Mouse (Mus musculus): ENCODE results near the gene Nckap5. TPM values are rescaled to one million over a fixed set of nuclear protein-coding genes. Genes with fewer than 3 reads are reported as not detected.

Gene Nckap5
- polyA plus RNA-seq, 1 experiment from 2014 or later: 16.6 TPM

DNA sequence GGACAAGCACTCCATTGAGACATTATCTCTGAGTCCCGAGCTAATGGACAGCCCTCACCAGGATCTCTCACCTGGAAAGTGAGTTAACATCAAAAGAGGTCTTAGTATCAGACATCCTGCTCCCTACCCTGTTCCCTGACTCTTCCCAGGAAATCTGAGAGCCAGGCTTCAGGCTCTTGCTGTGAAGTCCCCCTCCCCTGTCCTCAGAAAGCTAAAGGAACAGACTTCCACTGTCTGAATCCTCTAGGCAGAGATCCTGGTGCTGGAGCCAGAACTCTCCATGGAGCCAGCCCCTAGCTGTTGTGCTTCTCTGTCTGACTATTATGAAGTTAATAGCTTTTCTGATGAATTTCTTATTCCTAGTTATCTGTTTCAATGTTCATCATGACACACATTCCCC is 153.8 kb downstream of the Nckap5 start:
- 11% methylated on average over 1 of the region's 1 CpGs for WGBS
- ATAC-seq (no peak), DNase-seq (ENCODE audit: low spot score) (no peak)
- no peaks in the 10 kb centered on the region for H3K36me3 ChIP-seq (ENCODE audit: control insufficient read depth, insufficient read depth, low read length)
- H3K9ac ChIP-seq (ENCODE audit: low read length): no peak overlapping the region
- H3K4me3 ChIP-seq (ENCODE audit: low read depth, low read length): no peak overlapping the region
- H3K4me1 ChIP-seq (ENCODE audit: control insufficient read depth, insufficient read depth, low read length): peaks cover 16% of the 10 kb centered on the region
- H3K27ac ChIP-seq (ENCODE audit: low read depth, low read length): peak overlapping the region; percentile 29; the same call in 1 of the 2 replicates
- no peak overlapping the region for H3K4me2 ChIP-seq (ENCODE audit: low read length)
- no peaks in the 10 kb centered on the region for H3K27me3 ChIP-seq (replicated peaks; ENCODE audit: control insufficient read depth, insufficient read depth, low read length)
- no peaks in the 10 kb centered on the region for H3K9me3 ChIP-seq (replicated peaks; ENCODE audit: control insufficient read depth, low read length)

DNA sequence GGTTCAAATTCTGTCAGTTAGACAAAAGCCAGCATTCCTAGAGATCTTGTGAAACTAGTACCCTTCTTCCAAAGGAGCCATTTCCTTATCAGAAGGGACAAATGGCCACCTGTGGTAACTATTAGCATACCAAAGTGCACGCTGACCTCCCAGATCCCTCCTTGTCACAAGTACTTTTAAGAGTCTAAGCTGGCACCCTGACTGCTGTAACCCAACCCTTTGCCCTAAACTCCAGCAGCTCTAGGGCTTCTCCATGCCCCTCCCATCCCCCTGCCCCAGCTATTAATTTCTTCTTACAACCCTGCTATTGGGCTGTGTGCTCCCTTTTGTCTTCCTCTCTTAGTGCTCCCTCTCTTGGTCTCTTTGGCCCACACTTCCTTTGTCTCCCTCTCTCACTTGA is 155.5 kb downstream of the Nckap5 start:
- Histone ChIP-seq H3K4me2 (ENCODE audit: low read length) (no peak overlapping the region), H3K27me3 (replicated peaks; ENCODE audit: control insufficient read depth, insufficient read depth, low read length) (no peaks in the 10 kb centered on the region), H3K9ac (ENCODE audit: low read length) (no peak overlapping the region), H3K4me1 (ENCODE audit: control insufficient read depth, insufficient read depth, low read length) (peaks cover 6% of the 10 kb centered on the region; the same call in 1 of the 2 replicates), H3K4me3 (ENCODE audit: low read depth, low read length) (no peak overlapping the region), H3K9me3 (replicated peaks; ENCODE audit: control insufficient read depth, low read length) (no peaks in the 10 kb centered on the region), H3K27ac (ENCODE audit: low read depth, low read length) (no peak overlapping the region), H3K36me3 (ENCODE audit: control insufficient read depth, insufficient read depth, low read length) (no peaks in the 10 kb centered on the region)
- ATAC-seq: no peak
- 14% methylated on average over 1 of the region's 1 CpGs for WGBS
- no peak for DNase-seq (ENCODE audit: low spot score)

DNA sequence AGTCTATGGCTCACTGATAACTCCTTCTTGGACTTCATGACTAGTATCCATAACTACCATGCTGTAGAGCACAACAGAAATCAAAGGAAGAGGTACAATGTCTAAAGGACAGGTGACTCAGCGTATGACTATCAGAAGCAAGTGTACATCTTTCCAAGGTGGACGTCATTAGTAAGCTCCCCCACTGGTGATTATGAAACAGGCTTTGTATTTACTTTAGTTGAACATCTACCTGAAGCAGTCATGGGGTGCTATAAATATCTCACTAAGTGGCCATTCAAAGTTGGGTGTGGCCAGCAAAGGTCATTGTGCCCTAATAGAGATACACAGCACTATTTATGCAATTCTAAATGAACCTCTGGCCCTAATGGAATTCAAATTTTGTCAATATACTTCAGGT is 157.4 kb downstream of the Nckap5 start:
- Histone ChIP-seq H3K4me1 (ENCODE audit: control insufficient read depth, insufficient read depth, low read length) (peaks cover 6% of the 10 kb centered on the region; the same call in 1 of the 2 replicates), H3K9me3 (replicated peaks; ENCODE audit: control insufficient read depth, low read length) (no peaks in the 10 kb centered on the region), H3K27me3 (replicated peaks; ENCODE audit: control insufficient read depth, insufficient read depth, low read length) (no peaks in the 10 kb centered on the region), H3K4me3 (ENCODE audit: low read depth, low read length) (no peak overlapping the region), H3K36me3 (ENCODE audit: control insufficient read depth, insufficient read depth, low read length) (no peaks in the 10 kb centered on the region), H3K4me2 (ENCODE audit: low read length) (no peak overlapping the region), H3K27ac (ENCODE audit: low read depth, low read length) (no peak overlapping the region), H3K9ac (ENCODE audit: low read length) (no peak overlapping the region)
- ATAC-seq (no peak), DNase-seq (ENCODE audit: low spot score) (no peak)
- 95% methylated on average over 2 of the region's 2 CpGs for WGBS

DNA sequence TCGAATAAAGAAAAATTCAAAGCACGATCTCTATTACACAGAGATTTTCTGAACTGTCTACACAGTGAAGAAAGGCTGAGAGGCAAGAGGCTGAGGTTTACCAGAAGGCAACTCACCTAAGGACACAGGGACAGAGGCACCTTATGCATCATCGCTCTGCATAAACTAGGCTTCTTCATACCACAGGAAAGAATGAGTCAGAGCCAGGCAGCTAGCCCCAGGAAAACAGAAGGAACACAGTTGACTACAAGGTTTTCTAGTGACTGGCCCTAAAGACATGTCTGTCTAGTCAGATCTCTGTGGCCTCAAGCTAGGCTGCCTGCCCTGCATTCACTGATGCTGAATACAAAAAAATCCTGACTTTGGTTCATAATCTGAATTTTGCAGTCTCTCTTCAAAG is 160.1 kb downstream of the Nckap5 start:
- no peaks in the 10 kb centered on the region for H3K9me3 ChIP-seq (replicated peaks; ENCODE audit: control insufficient read depth, low read length)
- H3K4me1 ChIP-seq (ENCODE audit: control insufficient read depth, insufficient read depth, low read length): no peaks in the 10 kb centered on the region
- ATAC-seq (no peak), DNase-seq (ENCODE audit: low spot score) (no peak)
- H3K27me3 ChIP-seq (replicated peaks; ENCODE audit: control insufficient read depth, insufficient read depth, low read length): no peaks in the 10 kb centered on the region
- no peak overlapping the region for H3K4me2 ChIP-seq (ENCODE audit: low read length)
- WGBS: 99% methylated on average over 3 of the region's 3 CpGs
- no peaks in the 10 kb centered on the region for H3K36me3 ChIP-seq (ENCODE audit: control insufficient read depth, insufficient read depth, low read length)
- no peak overlapping the region for H3K27ac ChIP-seq (ENCODE audit: low read depth, low read length)
- H3K4me3 ChIP-seq (ENCODE audit: low read depth, low read length): no peak overlapping the region
- H3K9ac ChIP-seq (ENCODE audit: low read length): no peak overlapping the region

DNA sequence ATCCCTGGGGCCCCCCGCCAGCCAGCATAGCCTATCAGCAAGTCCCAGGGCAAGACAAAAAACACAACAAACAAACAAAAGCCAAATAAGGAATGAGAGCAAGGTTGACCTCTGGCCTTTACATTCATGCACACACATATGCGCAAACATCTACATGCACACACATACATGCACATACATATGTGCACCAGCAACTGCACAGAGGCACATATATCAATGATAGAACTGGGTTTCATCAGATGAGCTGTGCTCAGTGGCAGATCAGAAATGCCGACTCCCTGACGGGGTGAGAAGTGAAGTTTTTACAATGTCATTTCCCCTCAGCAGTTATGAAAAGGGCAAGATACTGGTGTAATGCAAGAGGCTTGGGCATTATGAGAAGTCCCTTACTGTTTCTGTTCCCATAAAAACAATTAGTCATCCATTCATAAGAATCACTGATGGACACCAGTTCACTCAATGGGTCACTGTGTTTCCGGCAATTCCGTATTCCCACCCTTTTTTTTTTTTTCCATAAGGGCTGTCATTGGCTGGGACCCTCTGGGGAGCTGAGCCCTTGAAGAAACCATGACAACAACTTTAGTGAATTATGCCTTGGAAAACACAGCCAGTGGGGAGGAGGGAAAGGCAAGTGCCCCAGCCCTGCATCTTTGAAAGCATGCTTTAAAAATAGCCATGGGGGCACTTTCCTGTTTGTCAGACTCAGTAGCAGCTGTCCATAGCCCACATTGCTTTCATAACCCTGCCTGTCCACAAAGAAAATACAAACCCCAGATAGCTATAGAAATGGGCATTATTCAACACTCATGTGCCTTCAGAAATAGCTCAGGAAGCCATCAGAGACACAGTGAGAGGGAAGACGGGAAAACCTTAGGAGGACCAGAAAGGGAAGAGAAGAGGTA is 170.2 kb downstream of the Nckap5 start:
- 60% methylated on average over 7 of the region's 7 CpGs for WGBS
- Histone ChIP-seq H3K27me3 (replicated peaks; ENCODE audit: control insufficient read depth, insufficient read depth, low read length) (no peaks in the 10 kb centered on the region), H3K4me1 (ENCODE audit: control insufficient read depth, insufficient read depth, low read length) (peaks cover 5% of the 10 kb centered on the region; the same call in 1 of the 2 replicates), H3K9ac (ENCODE audit: low read length) (no peak overlapping the region), H3K4me3 (ENCODE audit: low read depth, low read length) (no peak overlapping the region), H3K4me2 (ENCODE audit: low read length) (no peak overlapping the region), H3K36me3 (ENCODE audit: control insufficient read depth, insufficient read depth, low read length) (no peaks in the 10 kb centered on the region), H3K27ac (ENCODE audit: low read depth, low read length) (no peak overlapping the region; the same call in 1 of the 2 replicates), H3K9me3 (replicated peaks; ENCODE audit: control insufficient read depth, low read length) (no peaks in the 10 kb centered on the region)
- DNase-seq (ENCODE audit: low spot score) (peak; percentile 54), ATAC-seq (peak; percentile 66)

DNA sequence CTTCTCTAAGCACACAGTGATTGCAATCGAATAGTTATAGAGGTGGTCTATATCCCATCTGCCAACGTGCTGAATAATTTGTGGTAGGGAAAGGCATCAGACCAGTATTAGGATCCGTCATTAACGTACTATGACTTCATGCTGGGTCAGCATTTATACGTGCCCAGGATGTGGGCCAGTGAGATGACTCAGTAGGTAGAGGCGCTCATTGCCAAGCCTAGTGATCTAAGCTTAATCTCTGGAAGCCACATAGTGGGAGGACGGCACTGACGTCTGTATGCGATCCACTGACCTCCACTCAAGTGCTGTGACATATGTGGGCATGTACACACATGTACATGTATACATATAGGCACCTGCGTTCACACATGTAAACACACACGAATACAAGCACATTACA is 171.9 kb downstream of the Nckap5 start:
- WGBS: 93% methylated on average over 11 of the region's 11 CpGs
- Histone ChIP-seq H3K4me2 (ENCODE audit: low read length) (no peak overlapping the region), H3K4me1 (ENCODE audit: control insufficient read depth, insufficient read depth, low read length) (peaks cover 5% of the 10 kb centered on the region; the same call in 1 of the 2 replicates), H3K4me3 (ENCODE audit: low read depth, low read length) (no peak overlapping the region), H3K27ac (ENCODE audit: low read depth, low read length) (no peak overlapping the region), H3K9ac (ENCODE audit: low read length) (no peak overlapping the region), H3K27me3 (replicated peaks; ENCODE audit: control insufficient read depth, insufficient read depth, low read length) (no peaks in the 10 kb centered on the region), H3K9me3 (replicated peaks; ENCODE audit: control insufficient read depth, low read length) (no peaks in the 10 kb centered on the region), H3K36me3 (ENCODE audit: control insufficient read depth, insufficient read depth, low read length) (no peaks in the 10 kb centered on the region)
- ATAC-seq: no peak
- no peak for DNase-seq (ENCODE audit: low spot score)

DNA sequence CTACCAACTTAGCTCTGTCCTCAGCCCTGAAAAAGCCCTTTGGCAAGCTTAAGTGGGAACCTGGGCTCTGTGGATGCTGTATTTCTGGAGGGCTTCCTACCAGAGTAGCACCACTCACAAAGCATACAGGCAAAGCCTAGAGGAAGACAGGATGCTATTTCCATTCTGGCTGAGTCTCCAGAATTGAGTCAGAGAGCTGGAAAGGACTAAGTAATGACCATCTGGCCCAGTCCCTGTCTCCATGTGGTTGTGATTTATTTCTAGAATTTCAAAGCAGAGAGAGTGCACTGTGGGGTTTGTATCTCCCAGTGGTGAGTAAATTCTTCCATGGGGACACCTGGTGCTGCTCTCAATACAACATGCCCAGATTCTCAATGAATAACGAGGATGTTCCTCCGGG is 174.4 kb downstream of the Nckap5 start:
- Histone ChIP-seq H3K9ac (ENCODE audit: low read length) (no peak overlapping the region), H3K4me2 (ENCODE audit: low read length) (no peak overlapping the region), H3K9me3 (replicated peaks; ENCODE audit: control insufficient read depth, low read length) (no peaks in the 10 kb centered on the region), H3K4me3 (ENCODE audit: low read depth, low read length) (no peak overlapping the region), H3K27me3 (replicated peaks; ENCODE audit: control insufficient read depth, insufficient read depth, low read length) (no peaks in the 10 kb centered on the region), H3K4me1 (ENCODE audit: control insufficient read depth, insufficient read depth, low read length) (peaks cover 5% of the 10 kb centered on the region; the same call in 1 of the 2 replicates), H3K27ac (ENCODE audit: low read depth, low read length) (no peak overlapping the region), H3K36me3 (ENCODE audit: control insufficient read depth, insufficient read depth, low read length) (no peaks in the 10 kb centered on the region)
- WGBS: 82% methylated on average over 2 of the region's 2 CpGs
- DNase-seq (ENCODE audit: low spot score) (no peak), ATAC-seq (no peak)

DNA sequence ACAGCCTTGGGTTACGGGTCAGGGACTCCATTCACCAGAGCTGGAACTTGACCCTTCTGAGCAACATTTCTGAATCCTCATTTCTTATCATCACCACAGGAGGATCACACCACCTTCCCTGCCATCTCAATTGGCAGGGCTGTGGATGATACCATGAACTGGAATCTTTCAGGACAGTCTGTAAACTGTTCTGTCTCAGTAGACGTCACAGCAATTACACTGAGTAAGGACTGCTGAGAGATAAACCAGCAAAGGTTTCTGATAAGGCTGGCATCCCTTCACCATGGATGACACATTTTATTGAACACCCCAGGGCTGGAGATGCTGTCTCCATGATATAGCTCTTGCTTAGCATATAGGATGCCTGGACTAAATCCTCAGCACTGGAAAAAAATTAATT is 178.5 kb downstream of the Nckap5 start:
- Histone ChIP-seq H3K9ac (ENCODE audit: low read length) (no peak overlapping the region), H3K9me3 (replicated peaks; ENCODE audit: control insufficient read depth, low read length) (no peaks in the 10 kb centered on the region), H3K4me3 (ENCODE audit: low read depth, low read length) (no peak overlapping the region), H3K27ac (ENCODE audit: low read depth, low read length) (no peak overlapping the region), H3K4me1 (ENCODE audit: control insufficient read depth, insufficient read depth, low read length) (no peaks in the 10 kb centered on the region), H3K4me2 (ENCODE audit: low read length) (no peak overlapping the region), H3K27me3 (replicated peaks; ENCODE audit: control insufficient read depth, insufficient read depth, low read length) (no peaks in the 10 kb centered on the region), H3K36me3 (ENCODE audit: control insufficient read depth, insufficient read depth, low read length) (no peaks in the 10 kb centered on the region)
- ATAC-seq (no peak), DNase-seq (ENCODE audit: low spot score) (no peak)
- WGBS: 84% methylated on average over 2 of the region's 2 CpGs

DNA sequence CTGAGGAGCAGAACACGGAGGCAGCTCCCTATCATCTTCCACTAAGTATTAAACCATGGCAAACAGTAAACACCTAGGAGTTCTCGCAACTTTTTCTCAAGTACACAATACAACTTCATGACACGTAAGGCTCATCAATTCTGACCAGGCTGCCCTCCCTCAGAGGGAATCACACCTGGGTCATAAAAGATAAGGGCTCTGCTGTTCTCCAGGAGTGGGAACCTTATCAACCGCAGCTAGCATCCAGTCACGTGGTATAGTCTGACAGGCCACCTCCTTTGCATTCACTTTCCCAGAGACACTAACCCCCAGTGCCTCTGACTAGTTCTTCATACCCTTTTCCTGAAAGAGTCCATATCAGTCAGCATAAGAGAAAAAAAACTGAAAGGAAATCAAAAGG is 179.8 kb downstream of the Nckap5 start:
- Histone ChIP-seq H3K9me3 (replicated peaks; ENCODE audit: control insufficient read depth, low read length) (no peaks in the 10 kb centered on the region), H3K27me3 (replicated peaks; ENCODE audit: control insufficient read depth, insufficient read depth, low read length) (no peaks in the 10 kb centered on the region), H3K4me2 (ENCODE audit: low read length) (no peak overlapping the region), H3K9ac (ENCODE audit: low read length) (no peak overlapping the region), H3K36me3 (ENCODE audit: control insufficient read depth, insufficient read depth, low read length) (no peaks in the 10 kb centered on the region), H3K4me3 (ENCODE audit: low read depth, low read length) (no peak overlapping the region), H3K27ac (ENCODE audit: low read depth, low read length) (no peak overlapping the region), H3K4me1 (ENCODE audit: control insufficient read depth, insufficient read depth, low read length) (no peaks in the 10 kb centered on the region)
- DNase-seq (ENCODE audit: low spot score): no peak
- WGBS: 93% methylated on average over 5 of the region's 5 CpGs
- ATAC-seq: no peak

Measured in forebrain, embryonic 14.5 days (tissue).